Mouse (Mus musculus) cerebellum, postnatal 4 days (tissue): ENCODE results near the gene Hist1h1c.
"Not testable (repeated sequence)": the region's sequence is repeated elsewhere in the genome, so short reads cannot be mapped to it uniquely, and the experiment has no call there.

Experiments used
- DNase-seq, 2 experiments: peaks; one replicate each; pipeline ENCODE4 v3.0.0; 2022; ENCODE audit warnings: low spot score in 2 of 2, mixed read lengths in 1 of 2

The Hist1h1c gene

GRCm38 (mm10) chr13:23760972-23761864 is 22.6 kb downstream of the Hist1h1c start, which contains the start of gene Hist1h4a:
Hist1h4a (minus strand) TSS chr13:23761230.
- peak; percentile 95 to 98 for DNase-seq

GRCm38 (mm10) chr13:23761871-23762821 is 23.5 kb downstream of the Hist1h1c start, which contains the start of gene Hist1h3a:
Hist1h3a (minus strand) TSS chr13:23762386.
- not testable (repeated sequence) for DNase-seq

GRCm38 (mm10) chr13:23763242-23763585 is 24.6 kb downstream of the Hist1h1c start:
- no peak for DNase-seq

- DNase-seq, result peak; percentile 61 to 76
Measured at GRCm38 (mm10) chr13:23763586-23764323, 25.1 kb downstream of the Hist1h1c start, which contains the start of gene Hist1h1a. Hist1h1a (plus strand) TSS chr13:23763666.

- DNase-seq, result no peak
Measured at GRCm38 (mm10) chr13:23764324-23765171, 25.9 kb downstream of the Hist1h1c start.

- DNase-seq, result no peak
Measured at GRCm38 (mm10) chr13:23765172-23765513, 26.5 kb downstream of the Hist1h1c start.

GRCm38 (mm10) chr13:23766772-23767171 is 28.2 kb downstream of the Hist1h1c start:
- no peak for DNase-seq

GRCm38 (mm10) chr13:23768834-23769397 is 30.3 kb downstream of the Hist1h1c start:
- no peak for DNase-seq

- DNase-seq, result not testable (repeated sequence)
Measured at GRCm38 (mm10) chr13:23769613-23770012, 31.0 kb downstream of the Hist1h1c start, which contains the start of gene Trim38. Trim38 (plus strand) TSS chr13:23769913.

GRCm38 (mm10) chr13:23772561-23773313 is 34.1 kb downstream of the Hist1h1c start:
- peak in 1 of 2 experiments; percentile 9 for DNase-seq

- no peak for DNase-seq
Measured at GRCm38 (mm10) chr13:23778339-23778738, 39.7 kb downstream of the Hist1h1c start.

- DNase-seq, result no peak
Measured at GRCm38 (mm10) chr13:23779025-23779424, 40.4 kb downstream of the Hist1h1c start.
